Mouse (Mus musculus) cerebellum, adult 2 months (tissue): ENCODE results near the gene Pik3r2. TPM values are rescaled to one million over a fixed set of nuclear protein-coding genes. Genes with fewer than 3 reads are reported as not detected.

Experiments used
- DNase-seq, 2 experiments: peaks; one replicate each; pipeline ENCODE4 v3.0.0; 2021
- H3K27ac ChIP-seq: fragments of 200-500 bp; 2 replicates; pipeline ENCODE4 v1.5.1; 2012; ENCODE audit warnings: low read length, control low read depth, inconsistent platforms; ENCODE audit not compliant: insufficient read depth
- H3K27me3 ChIP-seq: fragments of 200-500 bp; 2 replicates; pipeline ENCODE4 v1.6.1; 2012; ENCODE audit warnings: inconsistent platforms, mild to moderate bottlenecking, low read length, moderate library complexity; ENCODE audit not compliant: control insufficient read depth, insufficient read depth
- H3K4me1 ChIP-seq: fragments of 200-500 bp; 2 replicates; pipeline ENCODE4 v1.6.1; 2011; ENCODE audit warnings: low read length; ENCODE audit not compliant: control insufficient read depth, insufficient read depth
- H3K4me3 ChIP-seq: fragments of 200-500 bp; replicated peaks from 2 replicates; pipeline ENCODE3; 2011; ENCODE audit warnings: mild to moderate bottlenecking, low read depth, low read length, control low read depth; ENCODE audit not compliant: insufficient read depth
- CTCF ChIP-seq: fragments of 200-500 bp; IDR thresholded peaks from 2 replicates; pipeline ENCODE4 v1.5.1; 2011; ENCODE audit warnings: low read depth, mild to moderate bottlenecking, control low read depth, low read length, moderate library complexity, borderline replicate concordance; ENCODE audit not compliant: insufficient read depth
- POLR2A ChIP-seq: fragments of 200-500 bp; IDR thresholded peaks from 2 replicates; pipeline ENCODE4 v1.6.1; 2011; ENCODE audit warnings: low read length, control low read depth, borderline replicate concordance; ENCODE audit not compliant: insufficient read depth
- WGBS: fragments of 180-500 bp; shearing (Covaris S2); methylation state at CpG from one replicate; pipeline ENCODE4 v1.1.7; 2018; 5-methylcytosine and 5-hydroxymethylcytosine counted together
- polyA plus RNA-seq: library from polyadenylated mRNA; depleted of rRNA; stranded (reverse); fragments of >200 nt; gene quantifications from 2 replicates; pipeline ENCODE4 v1.2.3, GENCODE M21; 2012

Gene Pik3r2
- polyA plus RNA-seq, 1 experiment: 150 TPM

DNA sequence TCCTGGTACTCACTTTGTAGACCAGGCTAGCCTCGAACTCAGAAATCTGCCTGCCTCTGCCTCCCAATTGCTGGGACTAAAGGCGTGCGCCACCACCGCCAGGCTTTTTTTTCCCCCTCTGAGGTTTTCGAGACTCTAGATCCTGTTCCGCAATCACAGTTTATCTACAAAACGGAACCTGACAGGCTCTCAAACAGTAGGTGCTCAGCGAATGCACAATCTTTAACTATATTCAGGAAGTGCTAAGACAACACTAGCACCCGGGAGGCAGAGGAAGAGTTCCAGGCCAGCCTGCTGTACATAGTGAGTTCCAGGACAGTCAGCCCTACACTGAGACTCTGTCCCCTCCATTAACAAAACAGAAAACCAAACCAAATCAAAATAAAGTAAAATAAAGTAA lies 11.2 kb downstream of the Pik3r2 start:
- Histone ChIP-seq H3K4me3 (no peak overlapping the region), H3K27ac (no peak overlapping the region), H3K27me3 (no peaks in the 10 kb centered on the region), H3K4me1 (peaks cover 15% of the 10 kb centered on the region)
- no peak for TF ChIP-seq POLR2A
- TF ChIP-seq CTCF: no peak
- DNase-seq: no peak
- 87% methylated on average over 9 of the region's 9 CpGs for WGBS

- no peak for DNase-seq
- peaks cover 20% of the 10 kb centered on the region for H3K4me1 ChIP-seq
- 92% methylated on average over 13 of the region's 13 CpGs for WGBS
- H3K4me3 ChIP-seq: no peak overlapping the region
- H3K27me3 ChIP-seq: no peaks in the 10 kb centered on the region
- H3K27ac ChIP-seq: no peak overlapping the region
- TF ChIP-seq POLR2A (no peak), CTCF (no peak)
Measured at GRCm38 (mm10) chr8:70764676-70765075, 11.8 kb downstream of the Pik3r2 start.

DNA sequence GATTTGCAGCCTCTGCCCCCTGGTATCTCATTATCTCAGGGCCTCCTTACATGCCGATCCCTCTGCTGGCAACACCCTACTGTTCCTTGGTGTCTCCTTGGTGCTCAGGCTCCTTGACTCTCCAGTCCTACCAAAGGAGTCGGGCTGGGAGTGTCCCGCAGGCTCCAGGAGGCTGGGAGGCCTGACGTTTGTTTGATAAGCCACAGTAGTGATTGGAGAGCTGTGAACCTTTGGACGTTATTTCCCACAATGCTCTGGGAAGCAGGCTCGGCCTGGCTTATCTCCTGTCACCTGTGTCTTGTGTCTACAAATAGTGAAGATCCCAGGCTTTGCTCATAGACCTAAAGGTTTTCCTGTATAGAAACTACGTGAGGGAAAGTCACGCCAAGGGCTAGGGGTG lies 12.5 kb downstream of the Pik3r2 start:
- H3K4me3 ChIP-seq: no peak overlapping the region
- TF ChIP-seq POLR2A: no peak
- WGBS: 88% methylated on average over 8 of the region's 8 CpGs

GRCm38 (mm10) chr8:70763354-70763753 lies 13.2 kb downstream of the Pik3r2 start:
- Histone ChIP-seq H3K27me3 (no peaks in the 10 kb centered on the region), H3K4me1 (peaks cover 27% of the 10 kb centered on the region), H3K4me3 (no peak overlapping the region), H3K27ac (no peak overlapping the region)
- DNase-seq: peak; percentile 50 to 72
- WGBS: under 1% methylated on average over 3 of the region's 3 CpGs
- TF ChIP-seq POLR2A: no peak
- peak; percentile 76 for TF ChIP-seq CTCF

More for the DNA sequence above, 12.5 kb downstream of the Pik3r2 start:
- no peak for DNase-seq
- Histone ChIP-seq H3K27me3 (no peaks in the 10 kb centered on the region), H3K27ac (no peak overlapping the region), H3K4me1 (peaks cover 21% of the 10 kb centered on the region)

DNA sequence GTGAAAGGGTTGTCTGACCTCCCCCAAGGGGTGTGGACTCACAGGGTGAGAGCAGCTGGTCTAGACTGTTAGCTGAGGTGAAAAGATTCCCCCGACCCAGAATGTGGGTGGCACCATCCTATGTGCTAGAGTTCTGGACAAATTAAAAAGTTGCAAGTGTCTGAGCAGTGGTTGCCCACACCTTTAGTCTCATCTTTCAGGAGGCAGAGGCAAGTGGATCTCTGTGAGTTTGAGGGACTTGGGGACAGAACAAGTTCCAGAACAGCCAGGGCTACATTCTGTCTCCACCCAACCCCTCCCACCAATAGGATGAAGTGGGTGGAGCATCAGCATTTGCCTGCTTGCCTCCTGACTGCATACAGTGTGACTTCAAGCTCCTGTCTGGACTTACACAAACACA lies 14.4 kb downstream of the Pik3r2 start:
- Histone ChIP-seq H3K4me3 (no peak overlapping the region), H3K27me3 (no peaks in the 10 kb centered on the region), H3K4me1 (peaks cover 38% of the 10 kb centered on the region), H3K27ac (no peak overlapping the region)
- no peak for DNase-seq
- WGBS: 72% methylated on average over 1 of the region's 1 CpGs
- TF ChIP-seq CTCF: no peak
- no peak for TF ChIP-seq POLR2A

DNA sequence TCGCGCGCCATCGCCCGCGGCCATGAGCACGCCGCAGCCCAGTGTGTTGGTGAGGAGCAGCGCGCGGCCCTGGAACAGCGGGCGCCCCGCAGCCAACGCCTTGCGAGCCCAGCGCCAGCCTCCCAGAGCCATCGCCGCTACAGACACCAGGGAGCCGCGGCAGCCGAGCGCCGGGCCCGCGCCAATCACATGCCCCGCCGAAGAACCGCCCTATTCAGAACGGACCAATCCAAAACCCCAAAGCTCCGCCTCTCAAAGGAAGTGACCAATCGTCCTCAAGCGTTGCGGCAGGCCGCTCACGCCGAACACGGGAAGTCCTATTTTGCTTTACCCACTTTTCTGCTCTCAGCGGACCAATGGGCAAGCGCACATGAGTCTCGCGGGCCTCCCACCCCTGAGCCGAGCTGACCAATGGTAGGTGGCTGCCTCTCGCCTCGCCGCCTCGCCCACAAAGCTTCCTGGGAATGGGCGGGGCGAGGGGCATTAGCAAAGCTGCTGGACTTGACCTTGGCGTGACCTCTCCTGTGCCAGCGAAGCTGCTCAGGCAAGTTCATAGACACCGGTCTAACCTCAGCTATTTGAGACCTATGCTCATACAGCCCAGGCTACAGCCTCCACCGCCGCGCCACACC lies 15.6 kb downstream of the Pik3r2 start, which contains the start of gene Mpv17l2:
Gene Mpv17l2 (minus strand): TSS at position 172 of the 632 bp plus-strand sequence.
- peaks cover 34% of the 10 kb centered on the region for H3K4me1 ChIP-seq
- no peak; the same call in 1 of the 2 replicates for TF ChIP-seq POLR2A
- TF ChIP-seq CTCF: no peak
- DNase-seq: peak; percentile 96 to 99
- peak within 1 kb of the TSS; percentile 60 for H3K4me3 ChIP-seq
- H3K27me3 ChIP-seq: no peaks in the 10 kb centered on the region
- peak within 1 kb of the TSS; percentile 67 for H3K27ac ChIP-seq
- WGBS: under 1% methylated on average over 55 of the region's 55 CpGs

DNA sequence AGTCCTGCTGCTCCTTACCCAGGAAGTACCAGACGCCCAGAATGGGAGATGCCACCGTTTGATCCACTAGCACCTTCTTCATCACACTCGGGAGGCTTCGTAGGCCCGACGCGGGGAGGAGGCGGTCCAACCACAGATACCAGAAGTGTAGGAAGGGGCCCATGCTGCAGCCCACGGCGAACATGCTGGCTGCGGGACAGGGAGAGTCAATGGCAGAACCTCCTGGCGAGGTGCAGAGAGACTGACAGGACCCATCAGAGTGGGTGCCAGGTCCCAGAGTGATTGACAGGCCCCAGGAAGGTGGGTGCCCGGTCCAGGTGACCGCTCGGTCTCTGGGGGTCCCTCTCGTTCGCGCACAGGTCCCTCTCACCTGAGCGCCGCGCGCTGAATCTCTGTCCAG lies 16.2 kb downstream of the Pik3r2 start:
- WGBS: under 1% methylated on average over 22 of the region's 22 CpGs
- TF ChIP-seq CTCF (no peak), POLR2A (no peak)
- DNase-seq: no peak
- H3K27ac ChIP-seq: peak overlapping the region; percentile 45
- H3K4me3 ChIP-seq: peak overlapping the region; percentile 60
- no peaks in the 10 kb centered on the region for H3K27me3 ChIP-seq
- H3K4me1 ChIP-seq: peaks cover 35% of the 10 kb centered on the region
